Mouse (Mus musculus): ENCODE results near the gene Pyroxd1.
"Not testable (repeated sequence)": the region's sequence is repeated elsewhere in the genome, so short reads cannot be mapped to it uniquely, and the experiment has no call there.

Pyroxd1 gene

DNA sequence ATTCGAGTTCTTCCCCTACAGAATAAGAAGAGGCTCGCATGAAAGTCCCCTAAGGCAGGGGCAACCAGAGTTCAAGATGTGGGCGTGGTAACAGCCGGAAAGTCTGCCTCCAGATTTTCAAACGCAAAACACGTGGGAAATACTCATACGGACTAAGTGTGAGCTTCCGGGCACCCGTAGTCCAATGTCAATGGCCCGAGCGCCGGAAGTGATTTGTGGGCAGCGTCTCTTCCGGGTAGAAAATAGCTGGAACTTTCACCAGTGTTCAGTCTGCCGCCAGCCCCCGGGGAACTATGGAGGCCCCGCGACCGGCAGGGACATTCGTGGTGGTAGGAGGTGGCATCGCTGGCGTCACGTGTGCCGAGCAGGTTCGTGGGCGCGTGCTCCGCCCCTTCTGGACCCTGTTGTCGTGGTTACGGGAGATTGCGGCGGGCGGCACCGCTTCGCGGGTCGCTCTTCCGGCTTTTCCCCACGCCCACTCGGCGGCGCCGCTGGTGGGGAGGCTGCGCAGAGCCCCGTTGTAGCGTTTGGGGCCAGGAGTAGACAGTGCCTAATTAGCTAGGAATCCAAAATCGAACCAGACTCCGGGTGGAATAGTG lies at the start of gene Pyroxd1:
Pyroxd1 (plus strand) TSS at position 215 of the 599 bp plus-strand sequence.
- peak; percentile 43 for DNase-seq (ENCODE audit: low spot score)

DNA sequence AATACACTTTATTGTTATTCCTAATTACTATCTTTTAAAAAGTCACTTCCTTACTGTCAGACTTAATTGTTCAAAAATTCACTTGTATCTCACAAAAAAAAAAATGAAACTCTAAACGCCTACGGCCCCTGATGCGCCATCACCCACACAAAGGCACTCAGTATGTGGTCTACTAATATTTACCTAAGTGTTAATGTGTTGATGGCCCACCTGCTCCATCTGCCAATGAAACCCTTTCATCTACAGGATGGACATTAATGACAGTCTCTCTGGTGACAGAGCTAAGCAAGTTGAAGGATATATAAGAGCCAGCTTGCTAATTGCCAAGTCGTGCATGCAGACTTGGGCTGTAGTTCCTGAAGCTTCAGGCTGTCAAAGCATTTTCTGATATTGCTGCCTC lies 47.4 kb upstream of the Pyroxd1 start, which contains the start of gene Iapp:
Iapp (plus strand) TSS at position 326 of the 400 bp plus-strand sequence.
- no peak for DNase-seq (ENCODE audit: low spot score)

DNA sequence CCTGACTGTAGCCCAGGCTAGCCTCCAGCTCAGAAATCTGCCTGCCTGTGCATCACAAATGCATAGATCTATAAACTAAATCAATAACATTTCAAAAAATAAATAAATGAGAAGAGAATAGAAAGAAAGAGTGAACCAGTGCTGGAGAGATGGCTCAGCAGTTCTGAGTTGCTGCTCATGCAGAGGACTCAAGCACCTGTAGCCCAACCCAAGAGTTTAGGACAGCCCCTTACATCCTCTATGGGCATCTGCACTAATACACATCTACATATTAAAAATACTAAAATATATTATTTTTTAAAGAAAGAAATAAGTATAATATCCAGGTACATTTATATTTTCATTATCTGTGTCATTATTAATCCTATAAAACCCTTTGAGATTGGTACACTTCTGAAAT lies 40.4 kb upstream of the Pyroxd1 start:
- DNase-seq (ENCODE audit: low spot score) = no peak

DNA sequence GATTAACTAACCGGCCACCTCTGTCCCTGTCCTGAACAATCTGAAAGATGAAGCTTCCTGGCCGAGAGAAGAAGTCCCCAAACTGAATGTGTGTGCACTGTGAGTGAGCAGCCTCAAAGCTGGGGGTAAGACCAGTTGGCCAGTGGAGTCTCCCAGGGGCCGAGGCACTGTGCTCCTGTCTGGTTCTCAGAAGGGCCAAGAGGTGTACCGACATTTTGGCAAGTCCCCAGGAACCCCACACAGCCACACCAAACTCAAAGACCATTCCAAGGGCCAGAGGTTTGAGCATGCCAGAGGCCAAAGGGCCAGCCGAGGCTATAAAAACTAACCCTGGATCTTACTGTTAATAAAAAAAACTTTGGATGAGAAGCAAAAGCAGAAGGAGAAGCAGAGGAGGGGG lies 31.2 kb upstream of the Pyroxd1 start:
- DNase-seq (ENCODE audit: low spot score) = no peak

DNA sequence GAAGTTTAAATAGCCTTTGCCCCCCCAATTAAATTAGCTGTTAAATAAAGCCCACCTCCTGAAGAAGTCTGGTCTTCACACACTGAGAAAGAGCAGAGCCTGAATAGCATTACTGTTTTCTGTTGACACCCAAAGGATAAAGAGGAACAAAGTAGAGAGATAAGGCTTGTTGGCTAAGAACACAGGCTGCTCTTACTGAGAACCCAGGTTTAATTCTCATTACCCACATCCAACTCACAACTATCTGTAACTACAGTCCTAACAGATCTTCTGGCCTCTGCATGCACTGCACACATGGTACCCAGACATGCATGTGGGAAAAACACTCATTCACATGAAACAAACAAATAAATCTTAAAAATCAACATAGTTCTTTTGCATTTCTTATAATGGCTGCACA lies 28.3 kb upstream of the Pyroxd1 start:
- DNase-seq (ENCODE audit: low spot score) = no peak

DNA sequence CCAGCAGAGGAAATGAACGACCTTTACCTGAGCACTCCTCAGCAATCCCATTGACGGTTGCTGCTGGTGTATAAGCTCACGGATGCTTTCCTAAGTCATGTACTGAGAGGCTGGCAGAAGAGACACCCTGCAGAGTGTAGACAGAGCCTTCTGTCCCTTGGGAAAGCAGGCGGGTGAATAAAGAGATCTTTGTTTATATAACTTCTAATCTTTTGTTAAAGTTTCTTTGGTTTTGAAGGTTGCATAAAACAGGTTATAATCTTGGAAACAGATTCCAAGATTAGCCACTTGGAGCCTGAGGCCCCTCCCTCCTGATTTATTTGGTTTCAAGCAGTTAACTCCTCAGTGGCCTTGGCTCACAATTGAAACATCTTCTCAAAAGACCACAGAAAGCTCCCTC lies 22.6 kb upstream of the Pyroxd1 start, which contains the start of gene Slco1a5:
Slco1a5 (minus strand) TSS at position 101 of the 400 bp plus-strand sequence.
- no peak for DNase-seq (ENCODE audit: low spot score)

DNA sequence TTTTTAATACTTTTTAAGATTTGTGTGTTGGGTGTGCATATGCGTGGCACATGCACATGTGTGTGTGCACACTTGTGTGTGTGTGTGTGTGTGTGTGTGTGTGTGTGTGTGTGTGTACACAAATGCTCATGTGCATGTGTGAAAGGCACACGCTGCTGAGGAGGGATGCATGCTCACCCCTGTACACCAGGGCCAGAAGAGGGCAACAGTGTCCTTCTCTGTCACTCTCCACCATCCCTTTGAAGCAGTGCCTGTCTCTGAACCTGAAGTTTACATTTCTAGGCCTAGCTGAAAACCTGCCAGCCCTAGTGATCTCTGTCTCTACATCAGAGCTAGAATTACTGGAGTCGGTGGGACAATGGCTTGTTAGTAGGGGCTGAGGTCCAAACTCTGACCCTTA lies 18.9 kb upstream of the Pyroxd1 start:
- DNase-seq (ENCODE audit: low spot score) = no peak

DNA sequence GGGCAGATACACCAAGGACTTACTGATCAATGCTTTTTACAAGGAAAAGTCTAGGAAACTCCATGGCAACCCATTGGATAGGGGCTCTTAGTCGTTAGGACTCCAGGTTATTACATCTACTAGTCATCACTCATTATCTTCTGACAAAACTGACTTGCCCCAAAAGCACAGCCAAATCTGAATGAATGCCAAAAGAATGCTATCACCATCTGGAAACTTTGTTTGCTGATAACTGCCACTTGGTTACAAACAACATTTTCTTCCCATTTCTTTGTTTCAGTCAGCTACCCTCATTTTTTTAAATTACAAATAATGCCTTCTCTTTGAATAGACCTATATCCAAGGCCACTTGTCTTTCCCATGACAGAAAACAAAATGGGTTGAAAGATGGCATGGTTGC lies 16.3 kb upstream of the Pyroxd1 start:
- DNase-seq (ENCODE audit: low spot score) = no peak

DNA sequence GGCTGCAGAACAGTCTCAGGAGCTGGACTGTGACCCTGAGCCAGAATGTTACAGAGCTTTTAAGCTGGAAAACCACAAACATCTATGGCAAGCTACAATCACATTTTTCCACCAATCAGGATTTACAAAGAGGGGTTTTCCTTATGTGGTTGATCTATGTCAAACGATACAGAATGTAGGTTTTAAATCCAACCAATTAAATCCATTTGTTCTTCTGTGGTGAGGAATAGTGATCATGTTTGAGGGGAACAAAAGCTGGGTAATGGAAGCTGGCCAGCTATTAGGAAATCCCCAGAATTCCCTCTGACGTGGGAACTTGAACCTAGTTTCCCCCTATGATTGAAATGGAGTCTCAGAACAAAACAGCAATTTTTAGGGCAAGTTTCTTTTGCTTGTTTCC lies 6.5 kb upstream of the Pyroxd1 start:
- no peak for DNase-seq (ENCODE audit: low spot score)

DNA sequence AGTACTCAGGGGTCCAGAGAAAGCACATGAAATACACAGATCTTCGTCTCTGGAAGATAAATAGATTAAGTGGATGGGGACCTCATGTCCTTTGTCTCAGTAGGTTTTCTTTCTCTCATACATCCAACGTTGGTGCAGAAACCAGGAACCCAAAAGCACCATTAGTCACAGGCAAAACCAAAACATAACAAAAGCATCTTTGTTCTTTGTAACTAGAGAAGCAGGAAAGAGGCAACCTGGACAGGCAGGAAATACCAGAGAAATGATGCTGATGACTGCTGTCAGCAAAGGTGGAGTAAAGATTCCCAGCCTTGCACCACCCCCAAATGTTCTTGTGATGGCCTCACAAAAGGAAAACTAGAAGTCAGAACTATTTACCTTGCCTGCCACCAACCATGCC lies 5.9 kb upstream of the Pyroxd1 start:
- DNase-seq (ENCODE audit: low spot score) = no peak

DNA sequence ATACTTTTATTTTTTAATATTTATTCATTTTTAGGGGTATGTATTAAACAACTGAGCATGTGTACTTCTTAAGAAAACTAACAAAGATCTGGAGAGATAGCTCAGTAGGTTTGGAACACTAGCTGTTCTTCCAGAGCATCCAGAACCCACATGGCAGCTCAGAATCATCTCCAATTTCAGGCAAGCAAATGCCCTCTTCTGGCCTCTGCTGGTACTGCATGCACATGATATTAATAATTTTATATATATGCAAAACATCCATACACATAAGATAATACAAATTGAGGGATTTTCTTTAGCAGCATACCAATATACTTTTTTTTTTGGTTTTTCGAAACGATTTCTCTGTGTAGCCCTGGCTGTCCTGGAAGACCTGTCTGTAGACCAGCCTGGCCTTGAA lies 1.9 kb upstream of the Pyroxd1 start:
- DNase-seq (ENCODE audit: low spot score) = no peak

DNA sequence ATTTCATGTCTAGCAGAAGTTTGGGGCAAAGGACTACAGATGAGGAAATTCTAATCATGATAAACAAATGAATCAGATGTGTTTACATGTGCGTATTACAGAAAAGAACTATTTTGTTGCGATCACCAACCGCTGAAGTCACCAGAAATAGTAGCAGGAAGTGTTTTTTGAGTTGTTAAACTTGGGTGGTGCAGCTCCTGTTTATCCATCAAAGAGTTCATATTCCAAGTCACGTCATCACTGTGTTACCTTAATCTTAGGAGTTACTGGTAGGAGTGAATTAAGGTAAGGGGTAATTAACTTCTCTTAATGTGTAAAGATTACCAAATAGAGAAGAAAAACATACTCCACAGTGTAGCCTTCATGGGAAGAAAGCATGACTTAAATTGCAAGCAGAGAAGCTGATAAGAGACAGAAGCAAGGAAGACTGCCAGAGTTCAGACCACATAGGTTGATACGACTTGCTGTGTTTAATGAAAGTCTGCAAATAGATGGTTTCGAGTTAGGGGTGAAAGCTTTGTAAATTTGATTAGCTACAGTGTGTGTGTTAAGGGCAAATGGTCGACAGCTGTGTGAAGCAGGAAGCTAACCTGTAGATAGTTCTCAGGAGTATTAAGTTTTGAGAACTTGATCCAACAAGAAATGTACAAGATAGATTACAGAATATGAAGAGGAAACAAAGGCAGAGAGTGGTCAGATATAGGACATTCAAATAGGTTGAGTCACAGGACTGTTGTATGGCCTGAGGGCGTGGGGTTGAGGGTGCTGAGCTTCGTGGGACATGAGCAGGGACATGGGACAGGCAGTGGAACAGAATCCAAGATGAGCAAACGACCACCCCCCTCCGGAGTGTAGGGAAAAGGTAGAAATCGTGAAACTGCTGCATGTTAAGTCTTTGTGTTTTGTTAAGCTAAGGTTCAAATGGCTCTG lies 992 bp downstream of the Pyroxd1 start:
- DNase-seq (ENCODE audit: low spot score) = no peak

DNA sequence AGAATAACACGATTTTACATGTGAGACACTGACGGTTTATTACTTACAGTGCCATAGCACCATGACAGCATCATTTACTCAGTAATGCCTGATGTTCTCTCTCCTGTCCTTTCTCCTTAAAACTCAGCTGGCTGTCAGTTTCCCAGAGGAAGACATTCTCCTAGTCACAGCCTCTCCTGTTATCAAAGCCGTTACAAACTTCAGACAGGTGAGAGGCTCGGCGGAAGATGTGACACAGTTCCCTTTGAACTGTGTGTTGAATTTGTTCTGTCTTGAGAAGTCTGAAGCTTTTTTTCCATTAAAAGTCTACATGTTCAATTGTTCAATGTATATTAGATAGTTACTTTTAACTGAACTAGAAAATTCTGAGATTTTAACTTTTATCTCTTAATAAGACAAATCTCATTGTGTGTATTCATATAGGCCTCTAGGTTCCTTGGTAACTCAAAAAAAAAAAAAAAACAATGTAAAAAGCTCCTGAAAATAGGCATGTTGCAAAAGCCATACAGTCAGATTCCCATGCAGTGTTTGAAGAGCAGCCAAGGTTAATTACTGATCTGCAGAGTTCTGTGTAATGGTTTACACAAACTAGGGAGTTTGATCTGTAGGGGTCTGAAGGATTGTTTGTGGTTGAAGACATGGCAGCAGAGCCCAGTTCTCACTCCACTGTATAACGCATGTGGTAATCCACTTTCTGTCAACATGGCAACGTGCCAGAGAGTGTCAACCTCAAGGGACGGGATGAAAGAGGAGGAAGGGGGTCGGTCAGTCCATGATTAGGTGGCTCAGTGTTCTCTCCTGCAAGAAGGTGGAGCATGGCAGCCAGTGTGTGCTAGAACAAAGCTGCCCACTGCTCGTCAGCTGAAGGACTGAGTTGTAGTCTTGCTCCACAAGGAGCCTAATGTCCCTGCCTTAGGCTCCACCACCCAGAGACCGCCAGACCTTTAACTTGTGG lies 2.3 kb downstream of the Pyroxd1 start:
- no peak for DNase-seq (ENCODE audit: low spot score)

DNA sequence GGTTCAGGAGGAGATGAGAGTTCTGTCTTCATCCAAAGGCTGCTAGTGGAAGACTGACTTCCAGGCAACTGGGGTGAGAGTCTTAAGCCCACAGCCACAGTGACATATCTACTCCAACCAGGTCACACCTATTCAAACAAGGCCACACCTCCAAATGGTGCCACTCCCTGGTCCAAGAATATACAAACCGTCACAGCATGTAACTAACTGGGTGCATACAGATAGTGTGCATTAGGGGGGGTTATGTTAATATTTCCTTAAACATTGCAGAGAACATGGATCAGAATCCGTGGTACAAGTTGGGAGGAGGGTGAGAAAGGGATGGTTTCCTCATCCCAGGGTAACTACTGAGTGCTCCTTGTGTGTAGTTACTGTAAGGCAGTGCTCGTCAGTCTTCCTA lies 6.6 kb downstream of the Pyroxd1 start:
- DNase-seq (ENCODE audit: low spot score) = not testable (repeated sequence)

DNA sequence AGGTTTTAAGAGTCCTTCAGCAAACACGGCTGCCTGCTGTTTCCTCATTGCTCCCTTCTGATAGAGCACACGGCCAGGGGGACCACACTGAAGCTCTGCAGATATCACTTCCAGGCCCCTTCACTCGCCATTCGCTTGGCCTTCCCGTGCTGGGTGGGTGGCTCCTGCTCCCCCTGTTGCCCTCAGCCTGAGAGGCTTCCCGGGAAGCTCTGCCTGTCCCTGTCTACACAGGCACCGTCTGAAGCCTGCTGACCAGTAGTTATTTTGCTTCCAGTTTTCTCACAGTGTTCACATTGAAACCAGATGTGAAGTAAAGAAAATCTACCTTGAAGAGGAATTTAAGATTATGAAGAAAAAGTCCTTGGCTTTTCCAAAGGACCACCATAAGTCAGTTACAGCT lies 11.7 kb downstream of the Pyroxd1 start:
- no peak for DNase-seq (ENCODE audit: low spot score)

DNA sequence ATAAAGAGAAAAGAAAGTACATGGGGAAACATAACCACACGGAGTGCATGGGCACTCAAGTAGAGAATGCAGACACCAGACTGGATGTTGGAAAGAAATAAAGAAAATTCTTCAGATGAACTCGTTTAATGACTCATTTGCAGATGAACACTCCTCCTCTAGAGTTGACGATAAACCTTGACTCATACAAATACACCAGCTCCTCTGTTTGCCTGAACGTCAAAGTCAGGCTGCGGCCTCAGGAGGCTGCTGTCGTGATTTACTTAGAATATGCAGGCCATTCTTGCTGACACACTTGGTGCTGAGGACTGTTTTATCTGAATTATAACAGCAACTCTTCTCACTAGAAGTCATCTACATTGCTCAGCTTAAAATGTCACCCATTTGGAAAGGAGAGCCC lies 16.6 kb downstream of the Pyroxd1 start:
- no peak for DNase-seq (ENCODE audit: low spot score)

DNA sequence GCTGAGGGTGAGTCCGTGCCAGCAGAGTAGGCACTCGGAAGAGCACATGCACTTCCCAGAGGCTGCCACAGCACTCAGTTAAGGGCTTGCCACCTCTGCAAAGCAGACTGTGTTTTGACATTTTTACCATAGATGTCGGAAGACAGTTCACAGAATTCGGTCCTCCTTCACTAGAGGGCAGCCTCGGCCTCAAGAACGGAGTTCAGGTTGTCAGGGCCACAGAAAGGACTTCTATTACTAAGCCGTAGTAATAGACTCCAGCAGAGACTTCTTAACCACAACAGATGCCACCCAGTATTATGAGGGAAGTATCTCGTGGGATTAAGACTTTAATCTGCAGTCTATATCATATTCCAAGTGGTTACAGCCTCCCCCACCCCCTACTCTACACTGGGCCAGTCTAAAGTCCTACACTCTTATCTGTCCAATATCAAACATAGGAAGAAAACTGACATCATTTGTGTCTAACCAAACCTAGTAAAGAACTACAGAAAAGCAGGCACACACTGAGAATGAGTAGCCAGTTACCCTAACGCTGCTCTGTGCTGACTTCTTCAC lies 17.6 kb downstream of the Pyroxd1 start:
- no peak for DNase-seq (ENCODE audit: low spot score)

DNA sequence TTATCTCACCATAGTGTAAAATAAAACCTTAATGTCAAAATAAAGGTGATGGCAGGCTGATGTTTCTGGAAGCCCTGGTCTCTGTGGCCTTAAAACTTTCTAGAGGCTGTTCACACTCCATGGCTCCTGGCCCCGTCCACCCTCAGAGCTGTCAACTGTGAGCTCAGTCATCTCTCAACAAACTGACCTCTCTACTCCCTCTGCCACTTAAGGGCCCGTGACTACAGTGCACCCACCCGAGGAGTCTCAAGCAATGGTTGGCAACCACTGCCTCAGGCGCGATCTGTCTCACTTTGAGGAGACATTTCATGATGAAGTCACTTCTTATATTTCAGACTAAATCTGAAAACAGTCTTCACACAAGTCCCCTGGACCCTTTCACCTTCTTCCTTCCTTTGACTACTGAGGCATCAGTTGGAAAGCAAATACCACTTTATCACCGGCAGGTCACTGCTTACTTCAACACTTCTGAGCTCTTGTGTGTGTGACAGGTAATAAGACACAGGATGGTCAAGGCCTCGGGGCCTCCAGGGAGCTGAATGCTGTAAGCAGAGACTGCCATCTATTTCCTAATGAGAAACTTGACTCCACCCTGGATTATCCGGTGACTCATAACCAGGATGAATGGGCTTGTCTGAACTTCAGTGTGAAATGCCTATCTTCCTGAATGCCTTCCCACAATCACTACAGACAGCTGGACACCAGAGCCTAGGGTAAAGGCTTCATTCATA lies 20.5 kb downstream of the Pyroxd1 start:
- no peak for DNase-seq (ENCODE audit: low spot score)

DNA sequence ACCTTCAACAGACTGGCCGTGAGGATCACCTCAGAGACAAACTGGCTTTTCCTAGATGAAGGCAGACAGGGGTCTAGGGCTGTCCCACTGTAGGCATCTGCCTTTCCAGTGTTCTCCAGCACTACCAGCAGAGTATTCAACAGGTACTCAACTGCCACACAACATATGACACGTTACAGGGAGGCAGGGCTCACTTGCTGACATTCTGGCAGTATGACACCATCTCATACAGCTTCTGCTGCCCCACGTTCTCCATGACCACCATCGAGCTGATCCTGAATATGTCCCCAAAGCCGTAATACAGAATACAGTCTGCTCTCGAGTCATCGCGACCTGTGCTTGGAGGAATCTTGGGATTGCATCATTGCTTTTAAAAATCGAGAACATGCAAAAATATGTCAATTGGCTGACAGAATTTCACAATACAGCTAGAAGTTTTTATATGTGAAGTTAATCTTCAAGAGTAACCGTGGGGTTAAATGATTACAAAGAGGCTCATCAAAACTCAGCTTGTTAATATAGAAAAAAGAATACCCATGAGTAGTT lies 21.1 kb downstream of the Pyroxd1 start:
- DNase-seq (ENCODE audit: low spot score) = no peak

DNA sequence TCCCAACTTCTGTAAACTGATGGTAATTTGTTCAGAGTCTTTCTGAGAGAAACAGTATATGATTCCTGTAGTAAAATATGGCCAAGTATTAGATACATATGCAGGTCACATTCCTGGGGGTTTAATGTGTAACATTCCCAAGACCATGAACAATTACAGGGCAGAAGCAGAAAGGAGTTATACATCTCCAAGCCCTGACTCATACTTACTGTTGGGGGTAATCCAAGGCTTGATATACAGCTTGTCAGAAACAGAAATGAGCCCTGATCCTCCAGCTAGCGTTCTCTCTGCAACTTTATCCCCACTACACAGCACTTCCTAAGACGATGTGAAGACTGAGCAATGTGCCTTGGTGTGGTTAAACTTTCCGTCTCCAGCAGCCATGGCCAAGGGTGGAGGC lies 22.1 kb downstream of the Pyroxd1 start:
- no peak for DNase-seq (ENCODE audit: low spot score)

DNA sequence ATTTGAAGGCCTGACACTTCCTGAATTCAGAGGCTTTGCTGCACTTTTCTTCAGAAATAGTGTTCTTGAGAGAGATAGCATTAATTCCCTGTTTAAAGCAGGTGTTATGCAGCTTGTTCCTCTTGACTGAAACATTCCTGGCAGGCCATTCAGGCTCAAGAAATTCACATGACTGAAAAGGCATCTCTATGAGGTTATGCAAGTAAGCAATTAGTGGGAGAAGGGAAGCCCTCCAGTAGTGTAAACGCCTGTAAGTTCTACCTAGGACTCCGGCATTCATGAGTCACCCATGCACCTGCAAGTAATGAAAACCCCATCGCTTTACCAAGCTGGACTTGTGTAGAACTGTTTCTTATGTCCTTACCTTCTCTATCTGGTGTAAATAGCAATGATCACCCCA lies 24.1 kb downstream of the Pyroxd1 start:
- no peak for DNase-seq (ENCODE audit: low spot score)
